Mouse (Mus musculus): ENCODE measurements around the gene C1ql3. TPM values are rescaled to one million over a fixed set of nuclear protein-coding genes. Genes with fewer than 3 reads are reported as not detected.

The C1ql3 gene
- polyA plus RNA-seq, 1 experiment from 2014 or later = 0.28 TPM

DNA sequence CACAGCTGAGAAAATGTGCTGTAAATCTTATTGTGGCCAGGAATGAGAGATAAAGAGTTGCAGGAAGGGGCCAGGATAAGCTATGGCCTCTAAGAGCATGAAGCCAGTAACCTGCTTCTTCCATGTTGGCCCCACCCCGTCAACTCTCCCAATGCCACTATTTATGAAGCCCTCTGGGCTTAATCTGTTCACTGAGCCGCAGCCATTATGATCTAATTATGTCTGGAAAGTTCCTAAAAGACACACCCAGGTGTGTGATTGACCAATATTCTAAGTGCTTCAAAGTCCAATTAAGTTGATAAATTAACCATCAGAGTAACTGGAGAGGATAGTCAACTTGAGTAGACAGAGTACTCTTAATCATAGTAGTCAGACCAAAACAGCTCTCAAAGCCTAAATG is 37.9 kb downstream of the C1ql3 start:
- no peak overlapping the region for H3K27ac ChIP-seq (ENCODE audit: low read length)
- H3K4me1 ChIP-seq (replicated peaks; ENCODE audit: control insufficient read depth, insufficient read depth, low read length) = no peaks in the 10 kb centered on the region
- no peaks in the 10 kb centered on the region for H3K9me3 ChIP-seq (ENCODE audit: control insufficient read depth, low read length)
- no peaks in the 10 kb centered on the region for H3K27me3 ChIP-seq (ENCODE audit: control insufficient read depth, insufficient read depth, low read depth, low read length)
- 91% methylated on average over 2 of the region's 2 CpGs for WGBS
- H3K36me3 ChIP-seq (ENCODE audit: control insufficient read depth, insufficient read depth, low read length) = no peaks in the 10 kb centered on the region
- H3K9ac ChIP-seq (ENCODE audit: low read length) = no peak overlapping the region
- H3K4me3 ChIP-seq (ENCODE audit: low read length) = no peak overlapping the region
- no peak for ATAC-seq (ENCODE audit: low read depth)
- no peak overlapping the region for H3K4me2 ChIP-seq (ENCODE audit: low read depth, low read length)

DNA sequence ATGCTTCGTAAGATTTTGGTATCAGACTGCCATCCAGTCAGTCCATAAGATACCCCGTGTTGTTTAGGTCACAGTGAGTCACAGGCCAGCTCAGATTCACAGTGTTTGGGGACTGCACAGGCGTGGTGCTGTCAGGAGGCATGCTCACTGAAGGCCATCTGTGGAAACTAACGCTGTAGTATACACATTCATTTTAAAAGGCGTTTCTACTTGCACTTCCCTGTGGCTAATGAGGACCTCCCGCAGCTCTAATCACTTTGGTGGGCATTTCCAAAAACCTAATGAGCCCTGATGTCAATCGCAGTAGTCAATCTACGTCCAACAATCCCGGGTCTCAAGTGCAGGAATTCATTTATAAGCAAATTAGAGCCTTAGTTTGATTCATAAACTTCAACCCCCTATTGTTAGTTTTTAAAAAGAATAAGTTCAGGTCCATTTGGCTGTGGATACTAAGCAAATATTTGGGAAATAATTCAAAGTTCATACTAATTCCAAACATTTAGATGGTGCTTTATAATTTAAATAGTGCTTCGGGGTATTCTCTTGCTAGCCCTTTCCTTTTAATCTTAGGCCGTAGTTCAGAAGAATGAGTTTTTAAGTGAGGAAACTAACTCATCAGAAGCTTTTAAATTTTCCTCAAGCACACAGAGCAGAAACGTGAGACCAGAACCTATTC is 41.4 kb downstream of the C1ql3 start:
- no peak for ATAC-seq (ENCODE audit: low read depth)
- H3K4me1 ChIP-seq (replicated peaks; ENCODE audit: control insufficient read depth, insufficient read depth, low read length) = no peaks in the 10 kb centered on the region
- H3K9me3 ChIP-seq (ENCODE audit: control insufficient read depth, low read length) = no peaks in the 10 kb centered on the region
- H3K4me2 ChIP-seq (ENCODE audit: low read depth, low read length) = no peak overlapping the region
- no peaks in the 10 kb centered on the region for H3K36me3 ChIP-seq (ENCODE audit: control insufficient read depth, insufficient read depth, low read length)
- 70% methylated on average over 12 of the region's 12 CpGs for WGBS
- H3K27ac ChIP-seq (ENCODE audit: low read length) = no peak overlapping the region
- no peak overlapping the region for H3K9ac ChIP-seq (ENCODE audit: low read length)
- no peak overlapping the region for H3K4me3 ChIP-seq (ENCODE audit: low read length)
- no peaks in the 10 kb centered on the region for H3K27me3 ChIP-seq (ENCODE audit: control insufficient read depth, insufficient read depth, low read depth, low read length)

DNA sequence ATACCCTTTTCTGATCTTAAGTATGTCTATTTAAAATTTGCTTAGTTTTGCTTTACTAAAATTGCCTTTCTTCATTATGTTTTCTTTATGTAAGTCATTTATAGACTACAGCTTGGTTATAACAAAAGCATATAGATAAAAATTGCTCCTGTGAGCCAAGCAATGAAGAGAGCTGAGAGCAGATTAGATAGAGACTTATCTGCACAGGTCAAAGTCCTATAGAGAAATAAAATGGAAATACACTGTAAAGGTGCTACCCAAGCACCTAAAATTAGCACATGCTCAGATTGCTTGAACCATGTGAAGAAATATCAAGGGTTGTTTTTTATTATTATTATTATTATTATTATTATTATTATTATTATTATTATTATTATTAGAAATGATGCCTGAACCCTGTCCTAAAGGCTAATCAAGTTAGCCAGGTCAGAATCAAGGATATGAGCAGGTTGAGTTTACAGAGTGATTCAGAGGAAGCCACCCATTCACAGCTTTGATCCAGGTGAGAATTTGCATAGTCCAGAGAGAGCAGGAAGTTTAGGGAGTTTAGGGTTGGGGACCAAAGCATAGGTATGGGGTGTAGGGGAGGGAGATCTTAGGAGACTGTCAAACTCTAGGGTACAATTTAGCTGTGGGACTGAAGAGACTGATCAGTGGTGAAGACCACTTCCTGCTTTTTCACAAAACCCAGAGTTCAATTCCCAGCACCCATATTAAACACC is 54.7 kb downstream of the C1ql3 start:
- Histone ChIP-seq H3K9me3 (ENCODE audit: control insufficient read depth, low read length) (no peaks in the 10 kb centered on the region), H3K27me3 (ENCODE audit: control insufficient read depth, insufficient read depth, low read depth, low read length) (no peaks in the 10 kb centered on the region), H3K4me2 (ENCODE audit: low read depth, low read length) (no peak overlapping the region), H3K27ac (ENCODE audit: low read length) (no peak overlapping the region), H3K4me1 (replicated peaks; ENCODE audit: control insufficient read depth, insufficient read depth, low read length) (no peaks in the 10 kb centered on the region), H3K36me3 (ENCODE audit: control insufficient read depth, insufficient read depth, low read length) (no peaks in the 10 kb centered on the region), H3K9ac (ENCODE audit: low read length) (no peak overlapping the region), H3K4me3 (ENCODE audit: low read length) (no peak overlapping the region)
- no peak for ATAC-seq (ENCODE audit: low read depth)

Other genes with a start within 250 kb of the C1ql3 start
- gene Pter, start 87.8 kb downstream of the C1ql3 start, polyA plus RNA-seq (2015; fragmentation: Nextera tagmentation; extraction: Ambion mirVana) = 16.4 and 16.6 TPM in 2 replicates

Measured in lung, embryonic 16.5 days (tissue).